In genomic region chr12:8071286-8071685, GRCm38 (mm10) we compare ENCODE assay signal across 22 mouse cellular contexts.
"Had no signal": no experiment of that assay in that cellular context is flagged by ENCODE, and none has a peak within 500 bp of the region (broad histone marks: within the 10 kb centered on the region; RNA-seq: fewer than 3 reads in every experiment).

No protein-coding gene starts in this region.

- H3K36me3 ChIP-seq: heart, embryonic 10.5 days; heart, embryonic 13.5 days; heart, embryonic 15.5 days; hindbrain, embryonic 13.5 days; hindbrain, embryonic 15.5 days; kidney, embryonic 15.5 days; limb, embryonic 10.5 days; limb, embryonic 12.5 days; liver, embryonic 13.5 days had no signal

- H3K4me3 ChIP-seq: heart, embryonic 10.5 days; heart, embryonic 13.5 days; heart, embryonic 15.5 days; hindbrain, embryonic 13.5 days; hindbrain, embryonic 15.5 days; kidney, embryonic 15.5 days; left cerebral cortex, adult 2 months; limb, embryonic 10.5 days; limb, embryonic 12.5 days; liver, embryonic 13.5 days had no signal

- H3K27ac ChIP-seq: heart, embryonic 10.5 days; heart, embryonic 13.5 days; heart, embryonic 15.5 days; hindbrain, embryonic 13.5 days; hindbrain, embryonic 15.5 days; hindbrain, postnatal 0 days; kidney, embryonic 15.5 days; kidney, postnatal 0 days; left cerebral cortex, adult 2 months; limb, embryonic 10.5 days; limb, embryonic 12.5 days; liver, embryonic 13.5 days had no signal

- H3K4me1 ChIP-seq: heart, embryonic 10.5 days; heart, embryonic 13.5 days; heart, embryonic 15.5 days; hindbrain, embryonic 13.5 days; hindbrain, embryonic 15.5 days; kidney, embryonic 15.5 days; limb, embryonic 10.5 days; limb, embryonic 12.5 days; liver, embryonic 13.5 days had no signal

- DNase-seq: gastrocnemius, postnatal 14 days; gastrocnemius, postnatal 36 days; heart, postnatal 14 days; heart, postnatal 36 days; kidney, adult 11 months; kidney, adult 9 months; kidney, postnatal 14 days; kidney, postnatal 36 days; layer of hippocampus, adult 9-11 months; liver; liver, embryonic 13.5 days had no signal

- H3K27me3 ChIP-seq: heart, embryonic 13.5 days; heart, embryonic 15.5 days; hindbrain, embryonic 13.5 days; hindbrain, embryonic 15.5 days; kidney, embryonic 15.5 days; limb, embryonic 12.5 days; liver, embryonic 13.5 days had no signal
